Mouse (Mus musculus) kidney, adult 8-10 months (tissue): Measurements from ENCODE around the gene Wwc1.

Experiments
- DNase-seq, 2 experiments: peaks; one replicate each; pipeline ENCODE4 v3.0.0; 2022

Gene Wwc1

DNA sequence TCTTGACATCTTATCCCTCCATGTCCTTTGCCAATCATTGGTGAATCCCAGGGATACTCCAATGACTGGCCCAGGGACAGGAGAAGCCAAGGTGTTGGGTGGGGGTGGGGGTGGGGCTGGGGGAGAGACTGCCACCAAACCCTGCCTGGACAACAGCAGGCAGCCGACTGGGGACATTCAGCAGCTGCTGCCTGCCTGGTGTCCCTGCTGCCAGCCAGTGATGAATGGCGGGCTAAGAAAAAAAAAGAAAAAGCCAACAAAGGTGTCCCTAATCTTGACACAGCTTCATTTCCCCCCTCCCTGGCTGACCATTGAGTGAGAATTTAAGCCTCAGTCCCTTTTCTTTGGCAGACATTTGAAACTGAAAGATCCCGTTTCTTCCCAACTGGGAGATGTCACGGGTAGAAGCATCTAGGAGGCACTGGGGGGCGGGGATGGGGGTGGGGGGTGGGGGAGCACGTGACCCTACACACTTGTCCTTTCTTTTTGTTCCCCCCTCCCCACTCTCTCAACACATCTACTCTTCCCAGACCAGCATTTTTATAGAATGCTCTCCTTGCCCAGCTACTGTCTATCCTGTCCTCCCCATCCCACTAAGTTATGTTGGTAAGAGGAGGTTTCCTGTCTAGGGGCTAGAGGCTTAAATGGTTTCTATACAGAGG lies 7.9 kb downstream of the Wwc1 start:
- DNase-seq, result no peak

DNA sequence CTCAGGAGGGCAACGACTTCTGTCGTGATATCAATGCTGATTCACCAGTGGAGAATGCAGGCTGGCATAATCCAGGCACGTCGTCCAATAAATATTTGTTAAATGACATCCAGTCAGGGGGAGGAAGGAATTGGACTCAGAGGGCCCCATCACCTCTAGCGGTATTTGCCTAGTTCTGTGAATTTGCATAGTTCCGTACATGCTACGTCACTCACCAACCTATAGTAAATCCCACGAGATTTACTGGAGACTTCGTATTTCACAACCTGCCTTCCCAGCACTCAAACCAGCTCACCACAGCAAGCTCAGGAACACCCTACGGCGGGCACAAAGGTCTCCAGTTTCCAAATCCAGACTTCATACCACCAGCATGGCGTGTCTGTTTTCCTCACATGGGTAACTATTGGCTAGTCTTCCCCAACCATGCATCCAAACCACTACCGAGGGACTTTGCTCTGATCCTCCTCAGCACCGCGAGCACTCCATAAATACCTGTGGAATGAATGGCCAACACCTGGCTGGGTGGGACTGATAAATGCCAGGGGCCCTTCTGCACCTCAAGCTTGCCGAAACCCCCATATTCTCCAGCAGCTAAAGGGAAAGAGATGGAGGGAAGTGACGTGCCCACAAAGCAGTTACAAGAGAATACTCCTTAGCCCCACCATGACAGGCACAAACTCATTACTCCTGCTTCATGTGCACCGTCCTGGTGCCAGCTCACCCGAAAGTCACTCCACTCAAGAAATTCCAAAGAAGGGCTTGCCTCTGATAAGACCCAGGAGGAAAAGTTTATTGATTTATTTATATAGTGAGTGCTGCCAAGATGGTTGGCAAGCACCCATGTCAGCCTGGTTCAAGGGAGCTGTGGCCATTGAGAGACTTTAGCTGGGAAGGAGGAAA lies 9.3 kb downstream of the Wwc1 start:
- peak in 1 of 2 experiments; percentile 67 for DNase-seq

- no peak for DNase-seq
Measured at GRCm38 (mm10) chr11:35968291-35968690, 12.0 kb downstream of the Wwc1 start.

DNA sequence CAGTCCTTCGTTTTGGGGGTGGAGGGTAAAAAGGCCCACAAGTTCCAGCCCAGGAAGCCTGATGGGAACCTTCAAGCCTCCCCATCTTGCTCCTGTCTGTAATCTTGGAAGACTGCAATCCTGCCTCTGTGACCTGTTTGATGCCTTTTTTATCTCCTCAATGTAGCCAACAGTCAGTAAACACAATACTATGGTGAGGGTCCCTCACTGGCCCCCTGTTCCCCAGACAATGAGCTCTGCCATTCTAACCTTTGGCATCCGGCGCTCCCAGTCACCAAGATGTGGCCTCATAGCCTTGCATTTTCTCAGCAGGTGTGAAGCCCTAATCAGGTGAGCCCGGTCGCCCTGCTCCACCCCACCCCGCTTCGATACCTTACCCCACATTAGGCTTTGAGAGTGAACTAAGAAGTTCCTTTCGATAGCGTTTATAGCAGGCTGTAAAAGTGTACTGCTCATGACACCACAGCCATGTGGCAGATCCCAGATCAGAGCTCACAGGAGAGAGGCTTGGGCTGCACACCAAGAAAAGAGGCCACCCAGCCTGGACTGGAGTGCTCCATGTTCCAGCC lies 16.3 kb downstream of the Wwc1 start:
- DNase-seq, result no peak

DNA sequence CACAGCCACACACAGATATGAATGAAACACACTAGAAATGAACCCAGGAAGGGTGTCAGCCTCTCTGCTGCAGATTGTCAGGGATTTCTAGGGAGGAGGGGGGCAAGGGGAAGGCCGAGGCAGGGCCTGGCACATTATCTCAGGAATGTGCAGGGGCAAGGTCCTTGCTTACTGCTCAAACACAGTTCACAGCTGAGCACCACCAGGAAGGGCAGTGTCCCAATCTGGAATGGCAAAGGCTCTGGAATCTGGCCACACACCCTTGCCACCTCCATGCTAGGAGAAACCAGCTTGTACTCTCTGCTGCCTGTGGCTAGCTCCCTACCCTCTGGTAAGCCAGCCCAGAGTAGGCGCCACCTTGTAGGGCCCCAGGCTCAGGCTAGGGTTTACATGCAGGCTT lies 16.8 kb downstream of the Wwc1 start:
- DNase-seq, result peak; percentile 71 to 80

GRCm38 (mm10) chr11:35962431-35962830 lies 17.9 kb downstream of the Wwc1 start:
- no peak for DNase-seq

- DNase-seq, result no peak
Measured at GRCm38 (mm10) chr11:35959270-35959669, 21.1 kb downstream of the Wwc1 start.

- DNase-seq, result peak; percentile 84 to 85
Measured at GRCm38 (mm10) chr11:35955572-35955971, 24.8 kb downstream of the Wwc1 start.

DNA sequence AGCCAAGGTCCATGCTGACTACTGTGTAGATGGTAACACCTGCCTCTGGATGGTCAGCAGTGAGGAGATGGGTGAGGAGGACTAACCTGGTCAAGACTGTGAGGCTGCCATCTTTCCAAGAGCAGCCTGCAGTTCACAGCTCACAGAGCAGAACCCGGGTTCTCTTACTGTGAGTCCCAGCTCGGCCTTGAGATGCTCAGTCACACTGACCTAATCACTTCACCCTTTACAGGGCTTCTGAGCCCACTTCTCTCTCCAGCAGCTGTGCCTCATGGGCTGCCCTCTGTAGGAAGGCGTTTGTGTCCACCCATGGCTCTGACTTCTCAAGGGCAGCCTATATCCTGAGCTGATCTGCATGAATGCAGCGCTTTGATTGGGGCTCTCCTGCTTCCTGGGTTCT lies 27.1 kb downstream of the Wwc1 start:
- no peak for DNase-seq

DNA sequence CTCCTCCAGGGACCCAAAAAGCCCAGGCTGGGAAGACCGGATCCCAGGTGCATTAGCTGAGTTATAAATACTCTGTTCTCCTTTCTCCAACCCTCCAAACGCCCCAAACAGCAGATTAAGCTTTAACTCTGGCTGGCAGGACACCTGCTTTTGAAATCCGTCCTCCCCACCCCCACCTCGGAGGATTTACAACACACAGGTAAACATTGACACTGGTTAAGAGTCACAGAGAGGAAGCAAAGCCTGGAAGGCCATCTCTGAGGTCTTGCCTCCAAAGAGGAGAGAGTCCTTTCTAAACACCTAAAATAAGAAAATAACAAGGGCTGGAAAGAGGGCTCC lies 28.6 kb downstream of the Wwc1 start:
- DNase-seq, result peak; percentile 80 to 83

GRCm38 (mm10) chr11:35951058-35951726 lies 29.1 kb downstream of the Wwc1 start:
- DNase-seq, result peak; percentile 50 to 54

DNA sequence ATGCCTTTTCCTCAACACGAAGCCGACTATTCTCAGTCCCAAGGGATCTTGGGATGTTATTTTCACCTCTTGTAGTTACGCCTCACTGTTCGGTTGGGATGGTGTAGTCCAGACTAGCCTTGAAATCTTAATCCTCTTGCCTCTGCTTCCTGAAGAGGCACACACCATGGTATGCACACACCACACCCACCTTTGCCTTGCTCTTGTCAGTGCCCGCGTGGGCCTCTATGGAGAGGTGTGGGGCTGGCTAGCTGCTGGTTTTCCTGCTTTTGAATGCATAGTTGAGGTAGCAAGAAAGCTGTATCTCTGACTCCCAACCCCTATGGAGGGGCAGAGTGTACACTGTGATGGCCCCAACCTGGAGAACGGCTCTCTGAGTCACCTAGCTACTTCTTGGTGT lies 29.9 kb downstream of the Wwc1 start:
- no peak for DNase-seq

DNA sequence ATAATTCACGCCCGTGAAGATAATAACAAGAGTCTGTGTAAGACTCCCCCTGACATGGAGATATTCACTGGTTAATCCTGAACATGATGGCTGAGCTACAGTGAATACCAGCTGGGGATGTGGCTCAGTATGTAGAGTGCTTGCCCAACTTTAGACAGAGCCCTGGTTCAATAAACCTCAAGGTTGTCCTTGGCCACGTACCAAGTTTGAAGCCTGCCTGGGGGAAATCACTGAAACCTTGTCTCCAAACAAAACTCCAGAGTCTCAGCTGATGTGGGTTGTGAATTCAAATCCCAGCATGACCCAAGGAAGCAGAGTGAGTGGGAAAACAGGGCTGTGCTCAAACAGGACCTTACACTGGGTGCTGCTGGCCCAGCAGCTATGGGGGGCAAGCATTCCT lies 30.3 kb downstream of the Wwc1 start:
- DNase-seq, result peak; percentile 42 to 50

- peak in 1 of 2 experiments; percentile 52 for DNase-seq
Measured at GRCm38 (mm10) chr11:35948457-35948881, 31.9 kb downstream of the Wwc1 start.

DNA sequence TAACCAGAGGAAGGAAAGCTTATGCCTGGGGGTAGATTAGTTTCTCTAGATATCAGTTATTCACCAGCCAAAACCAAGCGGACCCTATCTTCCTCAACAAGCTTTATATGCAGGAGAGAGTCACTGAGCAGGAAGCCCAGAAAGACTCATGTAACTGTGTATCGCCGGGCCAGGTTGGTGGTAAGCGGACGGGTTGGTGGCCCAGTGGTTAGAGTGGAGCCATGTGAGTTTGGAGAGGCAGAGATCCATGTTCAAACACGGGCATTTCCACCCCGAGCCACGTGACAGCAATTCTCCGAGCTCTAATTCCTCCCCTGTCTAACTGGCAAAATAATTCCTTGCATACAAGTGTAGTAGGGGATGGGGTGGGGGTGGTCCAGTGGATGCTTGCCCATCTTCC lies 32.4 kb downstream of the Wwc1 start:
- no peak for DNase-seq

DNA sequence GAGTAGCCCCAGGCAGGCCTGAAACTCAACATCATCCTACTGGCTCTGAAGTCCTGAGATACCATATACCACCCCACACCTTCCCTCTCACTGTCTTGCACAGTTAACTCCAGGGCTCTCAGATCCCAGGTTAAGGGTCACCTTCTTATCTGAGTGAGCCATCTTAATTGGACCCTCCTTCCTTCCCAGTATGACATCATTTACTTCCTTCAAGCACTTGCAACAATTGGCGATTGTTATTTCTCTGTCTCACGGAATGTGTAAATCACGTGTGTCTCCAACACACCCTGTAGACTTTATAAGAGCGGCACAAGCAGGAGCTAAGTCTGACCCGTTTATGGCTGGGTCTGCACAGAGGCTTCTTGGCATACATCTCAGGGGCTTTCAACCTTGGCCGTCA lies 35.1 kb downstream of the Wwc1 start:
- no peak for DNase-seq

- DNase-seq, result no peak
Measured at GRCm38 (mm10) chr11:35941641-35942040, 38.7 kb downstream of the Wwc1 start.

- no peak for DNase-seq
Measured at GRCm38 (mm10) chr11:35941064-35941463, 39.3 kb downstream of the Wwc1 start.

- peak; percentile 46 to 81 for DNase-seq
Measured at GRCm38 (mm10) chr11:35938790-35939385, 41.4 kb downstream of the Wwc1 start.

DNA sequence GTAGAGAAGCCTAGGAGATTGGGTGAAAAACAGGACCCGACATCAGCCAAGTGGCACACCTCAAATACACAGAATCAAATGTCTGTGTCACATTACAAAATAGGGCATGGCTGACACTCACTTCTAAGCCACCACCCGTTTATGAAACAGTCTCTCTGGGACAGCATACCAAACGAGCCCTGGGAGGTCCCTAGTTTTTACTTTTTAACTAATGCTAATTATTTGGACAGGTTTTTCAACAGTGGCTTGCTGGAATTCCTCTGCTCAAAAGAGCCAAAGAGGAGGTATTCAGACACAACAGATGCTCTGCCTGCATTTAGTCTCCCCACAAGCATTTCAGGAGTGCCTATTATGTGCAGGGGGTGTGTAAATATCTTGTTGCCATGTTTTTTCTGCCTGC lies 44.7 kb downstream of the Wwc1 start:
- DNase-seq, result peak; percentile 54 to 87

GRCm38 (mm10) chr11:35935133-35935532 lies 45.2 kb downstream of the Wwc1 start:
- DNase-seq, result no peak

GRCm38 (mm10) chr11:35933402-35934085 lies 46.8 kb downstream of the Wwc1 start:
- no peak for DNase-seq
